Comparison of ENCODE assay signal across 11 mouse cellular contexts in the genomic region with DNA sequence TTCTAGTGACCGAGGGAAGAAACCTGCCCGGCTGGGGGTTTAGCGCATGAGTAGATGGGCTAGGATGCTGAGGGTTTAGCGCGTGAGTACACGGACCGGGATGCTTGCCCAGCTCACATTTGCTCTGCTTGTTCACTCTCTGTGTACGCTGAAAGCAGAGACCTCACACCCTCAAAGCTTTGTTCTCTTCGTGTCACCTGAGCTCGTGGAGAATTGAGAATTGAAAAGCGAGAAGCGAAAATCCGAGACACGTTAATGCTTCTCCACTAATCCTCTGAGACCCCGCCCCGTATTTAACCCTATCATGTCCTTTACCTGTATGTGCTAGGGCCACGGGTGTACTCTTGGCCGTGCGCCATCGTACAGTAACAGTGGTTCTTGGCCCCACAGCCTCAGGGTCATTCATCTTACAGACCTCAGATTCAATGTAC. TPM values are rescaled to one million over a fixed set of nuclear protein-coding genes. Genes with fewer than 3 reads are reported as not detected.
DNase-seq lines count a peak whose midpoint lies in the region; ATAC-seq and TF ChIP-seq lines count a peak whose summit lies in the region.
"Had no signal": no experiment of that assay in that cellular context is flagged by ENCODE, and none has a peak within 500 bp of the region (broad histone marks: within the 10 kb centered on the region; RNA-seq: fewer than 3 reads in every experiment).

No protein-coding gene starts in this region.

- no peaks in the 10 kb centered on the region for H3K9me3 ChIP-seq in kidney, embryonic 14.5 days (ENCODE audit: control insufficient read depth, low read length)
- H3K9me3 ChIP-seq in hindbrain, embryonic 11.5 days (ENCODE audit: control insufficient read depth, low read length): no peaks in the 10 kb centered on the region
- H3K9me3 ChIP-seq in midbrain, postnatal 0 days (ENCODE audit: low read length): no peaks in the 10 kb centered on the region

- H3K4me3 ChIP-seq in kidney, embryonic 14.5 days (ENCODE audit: low read length): 0 out of 2 replicates have a peak overlapping the region, but pooled peaks have one; percentile 16
- H3K4me3 ChIP-seq in hindbrain, embryonic 11.5 days (ENCODE audit: low read depth, low read length): no peak overlapping the region
- H3K4me3 ChIP-seq in midbrain, postnatal 0 days (ENCODE audit: low read depth, low read length): peak overlapping the region; percentile 26
- H3K4me3 ChIP-seq: myocyte had no signal

- H3K27me3 ChIP-seq in kidney, embryonic 14.5 days (ENCODE audit: control insufficient read depth, insufficient read depth, low read length): no peaks in the 10 kb centered on the region
- no peaks in the 10 kb centered on the region for H3K27me3 ChIP-seq in hindbrain, embryonic 11.5 days (ENCODE audit: control insufficient read depth, insufficient read depth, low read length)
- no peaks in the 10 kb centered on the region for H3K27me3 ChIP-seq in midbrain, postnatal 0 days (ENCODE audit: insufficient read depth, low read length)

- WGBS in kidney, embryonic 14.5 days: 6% methylated on average over 20 of the region's 20 CpGs
- 6% methylated on average over 20 of the region's 20 CpGs for WGBS in hindbrain, embryonic 11.5 days
- 3% methylated on average over 20 of the region's 20 CpGs for WGBS in midbrain, postnatal 0 days

- H3K4me1 ChIP-seq in kidney, embryonic 14.5 days (ENCODE audit: control insufficient read depth, insufficient read depth, low read length): peaks cover 6% of the 10 kb centered on the region; the same call in 1 of the 2 replicates
- H3K4me1 ChIP-seq in hindbrain, embryonic 11.5 days (replicated peaks; ENCODE audit: control insufficient read depth, insufficient read depth, low read length): no peaks in the 10 kb centered on the region
- H3K4me1 ChIP-seq in midbrain, postnatal 0 days (ENCODE audit: insufficient read depth, low read length): peaks cover 6% of the 10 kb centered on the region

- ATAC-seq in kidney, embryonic 14.5 days (ENCODE audit: low FRiP score, low TSS enrichment): no peak
- no peak for ATAC-seq in hindbrain, embryonic 11.5 days (ENCODE audit: low FRiP score)
- 0 out of 2 replicates have a peak, but pooled peaks have one; percentile 41 for ATAC-seq in midbrain, postnatal 0 days (ENCODE audit: low FRiP score)

- no peak overlapping the region for H3K9ac ChIP-seq in kidney, embryonic 14.5 days (ENCODE audit: low read depth, low read length)
- H3K9ac ChIP-seq in hindbrain, embryonic 11.5 days (ENCODE audit: low read depth, low read length): no peak overlapping the region
- H3K9ac ChIP-seq in midbrain, postnatal 0 days (replicated peaks; ENCODE audit: low read length, poor library complexity, severe bottlenecking): peak overlapping the region; percentile 44; the same call in 1 of the 2 replicates

- H3K27ac ChIP-seq in kidney, embryonic 14.5 days (ENCODE audit: low read depth, low read length): no peak overlapping the region
- H3K27ac ChIP-seq in hindbrain, embryonic 11.5 days (ENCODE audit: low read depth, low read length): no peak overlapping the region
- no peak overlapping the region for H3K27ac ChIP-seq in midbrain, postnatal 0 days (ENCODE audit: low read depth, low read length)

- no peak for TF ChIP-seq CTCF in midbrain, postnatal 0 days (IDR thresholded peaks at IDR 0.05)

- DNase-seq in kidney, adult 9 months: no peak
- peak; percentile 50 for DNase-seq in embryo, embryonic 10.5 days (ENCODE audit: low spot score)
- DNase-seq in hindbrain, embryonic 11.5 days (ENCODE audit: low spot score): peak; percentile 44
- DNase-seq in midbrain, postnatal 0 days (ENCODE audit: low spot score): peak; percentile 66
- no peak for DNase-seq in adrenal gland, postnatal 25 days
- DNase-seq in ovary, adult 18-20 months (ENCODE audit: low spot score): no peak
- DNase-seq in right cerebral cortex, adult 18-20 months: no peak
- DNase-seq: cerebellum, adult 2 months; kidney, adult 8-10 months had no signal

- no peaks in the 10 kb centered on the region for H3K36me3 ChIP-seq in kidney, embryonic 14.5 days (ENCODE audit: control insufficient read depth, insufficient read depth, low read length)
- H3K36me3 ChIP-seq in hindbrain, embryonic 11.5 days (ENCODE audit: control insufficient read depth, insufficient read depth, low read length): no peaks in the 10 kb centered on the region
- no peaks in the 10 kb centered on the region for H3K36me3 ChIP-seq in midbrain, postnatal 0 days (ENCODE audit: insufficient read depth, low read length)

- H3K4me2 ChIP-seq in kidney, embryonic 14.5 days (replicated peaks; ENCODE audit: low read depth, low read length): peak overlapping the region; percentile 31
- peak overlapping the region; percentile 35 for H3K4me2 ChIP-seq in hindbrain, embryonic 11.5 days (replicated peaks; ENCODE audit: low read depth, low read length)
- H3K4me2 ChIP-seq in midbrain, postnatal 0 days (ENCODE audit: low read depth, low read length, poor library complexity, severe bottlenecking): peak overlapping the region; percentile 44

RNA-seq across cellular contexts. Expression of a gene that starts 38.9 kb away (rescaled TPM):
- 10.3 and 12.7 TPM in 2 replicates for polyA plus RNA-seq in kidney, embryonic 14.5 days (2014; fragmentation: Nextera tagmentation; extraction: Ambion mirVana)
- polyA plus RNA-seq in hindbrain, embryonic 11.5 days (2014; fragmentation: Nextera tagmentation; extraction: Ambion mirVana): 3.1 and 3.6 TPM in 2 replicates
- total RNA-seq in midbrain, postnatal 0 days (2014; rRNA removed): 63.7 and 83.0 TPM in 2 replicates
- polyA plus RNA-seq in midbrain, postnatal 0 days (2015; fragmentation: Nextera tagmentation; extraction: Ambion mirVana): 42.9 and 49.1 TPM in 2 replicates
- total RNA-seq in adrenal gland, postnatal 25 days (2021): 13.0 and 23.0 TPM in 2 replicates
- polyA plus RNA-seq: myocyte had no signal

Comparison
In these comparisons a context has a peak if more than half of its experiments do, and no peak if none do; other contexts are left out.
1. DNase-seq: peak in embryo, embryonic 10.5 days (single experiment), hindbrain, embryonic 11.5 days (single experiment) and midbrain, postnatal 0 days (single experiment); none in kidney, adult 9 months (single experiment), adrenal gland, postnatal 25 days (single experiment), ovary, adult 18-20 months (single experiment) and right cerebral cortex, adult 18-20 months (single experiment).
2. Peak in every context shown above with its lines, with median percentiles within 50 percentile points of each other: H3K4me2 ChIP-seq.